Mouse (Mus musculus): ENCODE results near the gene Hdac9. TPM values are rescaled to one million over a fixed set of nuclear protein-coding genes. Genes with fewer than 3 reads are reported as not detected.
A peak's percentile ranks its signal among the peaks of the same experiment; 100 is the strongest.
"Not testable (repeated sequence)": the region's sequence is repeated elsewhere in the genome, so short reads cannot be mapped to it uniquely, and the experiment has no call there.

Gene Hdac9
- polyA plus RNA-seq, 1 experiment from 2014 or later: 3.4 TPM

DNA sequence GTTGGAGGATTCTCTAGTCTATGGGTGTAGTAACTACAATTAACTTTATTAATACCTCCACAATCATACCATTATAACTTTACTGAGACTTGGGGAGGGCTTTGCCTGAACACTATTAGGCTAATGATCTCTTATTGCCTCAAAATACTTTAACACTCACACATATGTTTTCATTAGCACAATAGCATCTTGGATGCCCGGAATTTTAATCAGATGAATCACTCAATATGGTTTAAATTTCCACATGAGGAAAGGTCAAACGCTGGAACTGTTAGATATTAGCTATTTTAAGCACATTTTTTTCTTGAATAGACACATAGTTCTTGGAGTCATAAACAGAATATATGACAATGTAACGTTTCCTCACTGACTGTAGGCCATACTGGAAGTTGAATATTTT lies 429.9 kb downstream of the Hdac9 start:
- no peaks in the 10 kb centered on the region for H3K9me3 ChIP-seq (replicated peaks)
- 72% methylated on average over 3 of the region's 3 CpGs for WGBS

GRCm38 (mm10) chr12:34486016-34486415 lies 430.9 kb downstream of the Hdac9 start:
- WGBS: 85% methylated on average over 2 of the region's 2 CpGs
- no peak for DNase-seq (ENCODE audit: low spot score)
- H3K4me1 ChIP-seq: 0 out of 2 replicates have a peak, but pooled peaks cover 9% of the 10 kb centered on the region
- H3K27me3 ChIP-seq (ENCODE audit: low read depth, poor library complexity, severe bottlenecking): no peaks in the 10 kb centered on the region
- no peaks in the 10 kb centered on the region for H3K36me3 ChIP-seq
- no peaks in the 10 kb centered on the region for H3K9me3 ChIP-seq (replicated peaks)
- no peak overlapping the region for H3K27ac ChIP-seq
- H3K4me3 ChIP-seq: no peak overlapping the region

More for the DNA sequence above, 429.9 kb downstream of the Hdac9 start:
- H3K4me3 ChIP-seq: no peak overlapping the region
- no peak overlapping the region for H3K27ac ChIP-seq
- no peak for DNase-seq (ENCODE audit: low spot score)
- H3K27me3 ChIP-seq (ENCODE audit: low read depth, poor library complexity, severe bottlenecking): no peaks in the 10 kb centered on the region
- no peaks in the 10 kb centered on the region for H3K36me3 ChIP-seq
- 0 out of 2 replicates have a peak, but pooled peaks cover 9% of the 10 kb centered on the region for H3K4me1 ChIP-seq

DNA sequence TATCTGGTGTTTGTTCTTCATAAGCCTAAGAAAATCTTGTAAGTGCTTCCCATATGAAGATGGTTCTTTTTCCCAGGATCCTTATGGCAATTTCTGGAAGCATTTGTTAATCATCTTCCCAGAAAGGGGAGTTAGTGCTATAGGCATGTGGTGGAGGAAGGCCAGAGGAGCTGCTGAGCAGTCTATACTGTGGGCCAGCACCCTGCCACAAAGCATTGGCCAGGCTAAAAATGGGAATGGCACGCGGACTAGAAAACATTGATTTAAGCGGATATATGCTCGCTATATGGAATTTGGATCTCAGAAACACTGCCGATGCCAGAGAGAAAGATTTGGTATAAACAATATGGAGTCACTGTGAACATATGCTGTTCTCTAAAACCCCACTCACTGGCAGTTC lies 435.2 kb downstream of the Hdac9 start:
- Histone ChIP-seq H3K4me3 (no peak overlapping the region), H3K9me3 (replicated peaks) (no peaks in the 10 kb centered on the region), H3K36me3 (no peaks in the 10 kb centered on the region), H3K27me3 (ENCODE audit: low read depth, poor library complexity, severe bottlenecking) (no peaks in the 10 kb centered on the region), H3K4me1 (0 out of 2 replicates have a peak, but pooled peaks cover 8% of the 10 kb centered on the region), H3K27ac (no peak overlapping the region)
- no peak for DNase-seq (ENCODE audit: low spot score)
- WGBS: 97% methylated on average over 5 of the region's 5 CpGs

DNA sequence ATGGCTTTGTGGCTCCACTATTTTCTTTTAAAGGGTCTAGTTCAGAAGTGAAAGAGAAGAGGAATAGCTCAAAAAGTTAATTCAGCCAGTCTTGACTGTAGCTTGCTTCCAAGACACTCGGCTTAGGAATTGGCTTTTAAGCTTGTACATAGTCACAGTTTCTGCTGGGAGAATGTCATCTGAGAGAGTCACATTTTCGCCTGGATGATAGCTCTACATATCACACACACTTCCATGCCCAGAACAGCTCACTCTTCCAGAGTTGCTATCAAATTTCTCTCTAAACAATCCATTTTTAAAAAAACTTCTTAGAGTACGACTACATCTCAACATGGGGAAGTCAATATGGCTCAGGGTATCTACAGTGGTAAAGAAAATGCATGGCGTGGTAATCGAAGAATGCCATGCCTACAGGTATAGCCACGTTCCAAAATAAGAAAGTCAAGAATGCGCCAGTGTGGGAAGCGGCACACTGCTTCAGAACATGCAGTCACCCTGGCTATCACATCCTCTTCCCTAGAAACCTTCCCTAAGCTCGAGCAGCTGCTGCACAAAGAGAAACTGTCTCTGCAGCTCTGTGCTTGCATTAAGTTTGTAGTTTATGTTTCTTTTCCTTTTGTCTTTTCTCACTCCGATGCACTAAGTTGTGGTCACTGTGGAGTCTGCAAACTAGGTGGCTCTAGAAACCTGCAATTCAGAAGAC lies 443.8 kb downstream of the Hdac9 start:
- no peaks in the 10 kb centered on the region for H3K36me3 ChIP-seq
- peaks cover 4% of the 10 kb centered on the region; the same call in 1 of the 2 replicates for H3K4me1 ChIP-seq
- no peaks in the 10 kb centered on the region for H3K27me3 ChIP-seq (ENCODE audit: low read depth, poor library complexity, severe bottlenecking)
- no peak for DNase-seq (ENCODE audit: low spot score)
- no peak overlapping the region for H3K4me3 ChIP-seq
- no peaks in the 10 kb centered on the region for H3K9me3 ChIP-seq (replicated peaks)
- WGBS: 89% methylated on average over 10 of the region's 10 CpGs
- H3K27ac ChIP-seq: peak overlapping the region; percentile 64; the same call in 1 of the 2 replicates

DNA sequence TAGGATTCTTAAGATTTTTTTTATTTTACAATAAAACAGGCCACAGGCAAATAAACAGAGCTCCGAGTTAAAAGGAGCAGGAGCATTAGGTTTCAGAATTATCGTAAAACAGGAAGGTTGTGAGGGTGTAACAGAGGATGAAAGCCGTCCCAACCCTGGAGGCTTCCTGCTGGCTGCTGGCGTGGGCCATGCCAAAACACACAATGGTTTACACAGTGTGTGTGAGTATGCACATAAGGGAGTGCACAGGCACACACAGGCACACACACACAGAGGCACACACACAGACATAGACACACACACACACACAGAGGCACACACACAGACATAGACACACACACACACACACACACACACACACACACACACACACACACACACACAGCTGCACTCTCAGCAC lies 444.4 kb downstream of the Hdac9 start:
- DNase-seq (ENCODE audit: low spot score): no peak
- H3K27ac ChIP-seq: peak overlapping the region; percentile 64; the same call in 1 of the 2 replicates
- H3K27me3 ChIP-seq (ENCODE audit: low read depth, poor library complexity, severe bottlenecking): no peaks in the 10 kb centered on the region
- WGBS: 44% methylated on average over 4 of the region's 4 CpGs
- H3K9me3 ChIP-seq (replicated peaks): no peaks in the 10 kb centered on the region
- H3K4me3 ChIP-seq: no peak overlapping the region
- H3K36me3 ChIP-seq: no peaks in the 10 kb centered on the region
- H3K4me1 ChIP-seq: peaks cover 4% of the 10 kb centered on the region; the same call in 1 of the 2 replicates

GRCm38 (mm10) chr12:34461728-34462127 lies 455.2 kb downstream of the Hdac9 start:
- Histone ChIP-seq H3K4me1 (no peaks in the 10 kb centered on the region), H3K27me3 (ENCODE audit: low read depth, poor library complexity, severe bottlenecking) (no peaks in the 10 kb centered on the region)
- 91% methylated on average over 1 of the region's 1 CpGs for WGBS

GRCm38 (mm10) chr12:34452643-34453042 lies 464.3 kb downstream of the Hdac9 start:
- no peak overlapping the region for H3K27ac ChIP-seq
- no peak for DNase-seq (ENCODE audit: low spot score)
- 89% methylated on average over 5 of the region's 5 CpGs for WGBS

More at GRCm38 (mm10) chr12:34461728-34462127, 455.2 kb downstream of the Hdac9 start:
- Histone ChIP-seq H3K9me3 (replicated peaks) (no peaks in the 10 kb centered on the region), H3K36me3 (no peaks in the 10 kb centered on the region), H3K4me3 (no peak overlapping the region), H3K27ac (no peak overlapping the region)
- no peak for DNase-seq (ENCODE audit: low spot score)

GRCm38 (mm10) chr12:34451198-34451597 lies 465.7 kb downstream of the Hdac9 start:
- Histone ChIP-seq H3K27ac (no peak overlapping the region), H3K9me3 (replicated peaks) (no peaks in the 10 kb centered on the region), H3K36me3 (no peaks in the 10 kb centered on the region), H3K27me3 (ENCODE audit: low read depth, poor library complexity, severe bottlenecking) (no peaks in the 10 kb centered on the region), H3K4me3 (no peak overlapping the region), H3K4me1 (no peaks in the 10 kb centered on the region)
- WGBS: 66% methylated on average over 2 of the region's 2 CpGs
- DNase-seq (ENCODE audit: low spot score): no peak

More at GRCm38 (mm10) chr12:34452643-34453042, 464.3 kb downstream of the Hdac9 start:
- H3K4me3 ChIP-seq: no peak overlapping the region
- no peaks in the 10 kb centered on the region for H3K9me3 ChIP-seq (replicated peaks)
- no peaks in the 10 kb centered on the region for H3K27me3 ChIP-seq (ENCODE audit: low read depth, poor library complexity, severe bottlenecking)
- no peaks in the 10 kb centered on the region for H3K36me3 ChIP-seq
- H3K4me1 ChIP-seq: no peaks in the 10 kb centered on the region

- not testable (repeated sequence) for DNase-seq (ENCODE audit: low spot score); H3K27ac ChIP-seq
- 94% methylated on average over 1 of the region's 1 CpGs for WGBS
Observed at GRCm38 (mm10) chr12:34444724-34445123, 472.2 kb downstream of the Hdac9 start.

GRCm38 (mm10) chr12:34440930-34441329 lies 476.0 kb downstream of the Hdac9 start:
- no peaks in the 10 kb centered on the region for H3K36me3 ChIP-seq
- H3K9me3 ChIP-seq (replicated peaks): no peaks in the 10 kb centered on the region
- no peaks in the 10 kb centered on the region for H3K27me3 ChIP-seq (ENCODE audit: low read depth, poor library complexity, severe bottlenecking)
- no peak for DNase-seq (ENCODE audit: low spot score)
- no peaks in the 10 kb centered on the region for H3K4me1 ChIP-seq
- no peak overlapping the region for H3K27ac ChIP-seq
- no peak overlapping the region for H3K4me3 ChIP-seq
- WGBS: 86% methylated on average over 8 of the region's 8 CpGs

More at GRCm38 (mm10) chr12:34444724-34445123, 472.2 kb downstream of the Hdac9 start:
- not testable (repeated sequence) for H3K9me3 ChIP-seq (replicated peaks); H3K4me3 ChIP-seq; H3K4me1 ChIP-seq; H3K27me3 ChIP-seq (ENCODE audit: low read depth, poor library complexity, severe bottlenecking); H3K36me3 ChIP-seq

GRCm38 (mm10) chr12:34432919-34433318 lies 484.0 kb downstream of the Hdac9 start:
- DNase-seq (ENCODE audit: low spot score): no peak
- no peaks in the 10 kb centered on the region for H3K9me3 ChIP-seq (replicated peaks)
- no peaks in the 10 kb centered on the region for H3K27me3 ChIP-seq (ENCODE audit: low read depth, poor library complexity, severe bottlenecking)
- peak overlapping the region; percentile 36; the same call in 1 of the 2 replicates for H3K27ac ChIP-seq
- H3K4me1 ChIP-seq: peaks cover 15% of the 10 kb centered on the region
- WGBS: 65% methylated on average over 6 of the region's 6 CpGs
- no peak overlapping the region for H3K4me3 ChIP-seq
- no peaks in the 10 kb centered on the region for H3K36me3 ChIP-seq

DNA sequence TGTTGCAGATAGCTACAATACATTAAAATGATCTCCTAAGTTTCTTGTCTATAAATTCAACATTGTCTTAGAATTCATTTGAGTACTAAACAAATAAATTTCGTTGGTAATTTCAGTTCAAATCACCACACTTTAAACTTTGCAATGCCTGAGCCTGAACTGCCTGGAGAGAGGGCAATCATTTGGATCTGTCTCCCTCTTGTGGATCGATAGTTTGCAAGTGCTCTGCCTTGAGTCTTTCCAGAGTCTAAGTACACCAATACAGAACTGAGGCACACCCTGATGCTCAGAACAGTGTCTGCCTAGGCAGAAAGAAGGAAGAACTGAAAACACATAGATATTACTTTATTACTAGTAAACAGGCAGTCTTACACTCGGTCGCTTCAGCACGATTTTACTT lies 484.4 kb downstream of the Hdac9 start:
- Histone ChIP-seq H3K9me3 (replicated peaks) (no peaks in the 10 kb centered on the region), H3K36me3 (no peaks in the 10 kb centered on the region), H3K27me3 (ENCODE audit: low read depth, poor library complexity, severe bottlenecking) (no peaks in the 10 kb centered on the region), H3K4me1 (peaks cover 15% of the 10 kb centered on the region), H3K27ac (no peak overlapping the region), H3K4me3 (no peak overlapping the region)
- 50% methylated on average over 5 of the region's 5 CpGs for WGBS
- DNase-seq (ENCODE audit: low spot score): peak; percentile 40

GRCm38 (mm10) chr12:34431832-34432231 lies 485.1 kb downstream of the Hdac9 start:
- H3K27ac ChIP-seq: peak overlapping the region; percentile 32
- no peak overlapping the region for H3K4me3 ChIP-seq
- peaks cover 15% of the 10 kb centered on the region for H3K4me1 ChIP-seq
- no peaks in the 10 kb centered on the region for H3K9me3 ChIP-seq (replicated peaks)
- H3K27me3 ChIP-seq (ENCODE audit: low read depth, poor library complexity, severe bottlenecking): no peaks in the 10 kb centered on the region
- H3K36me3 ChIP-seq: no peaks in the 10 kb centered on the region
- WGBS: 68% methylated on average over 5 of the region's 5 CpGs
- DNase-seq (ENCODE audit: low spot score): no peak

Data from limb, embryonic 10.5 days (tissue).